Mouse (Mus musculus): ENCODE results near the gene Orai1. TPM values are rescaled to one million over a fixed set of nuclear protein-coding genes. Genes with fewer than 3 reads are reported as not detected.
A peak's percentile ranks its signal among the peaks of the same experiment; 100 is the strongest.
"Not testable (repeated sequence)": the region's sequence is repeated elsewhere in the genome, so short reads cannot be mapped to it uniquely, and the experiment has no call there.

The Orai1 gene
- 16.8 and 18.2 TPM in 2 replicates for total RNA-seq (2017)

DNA sequence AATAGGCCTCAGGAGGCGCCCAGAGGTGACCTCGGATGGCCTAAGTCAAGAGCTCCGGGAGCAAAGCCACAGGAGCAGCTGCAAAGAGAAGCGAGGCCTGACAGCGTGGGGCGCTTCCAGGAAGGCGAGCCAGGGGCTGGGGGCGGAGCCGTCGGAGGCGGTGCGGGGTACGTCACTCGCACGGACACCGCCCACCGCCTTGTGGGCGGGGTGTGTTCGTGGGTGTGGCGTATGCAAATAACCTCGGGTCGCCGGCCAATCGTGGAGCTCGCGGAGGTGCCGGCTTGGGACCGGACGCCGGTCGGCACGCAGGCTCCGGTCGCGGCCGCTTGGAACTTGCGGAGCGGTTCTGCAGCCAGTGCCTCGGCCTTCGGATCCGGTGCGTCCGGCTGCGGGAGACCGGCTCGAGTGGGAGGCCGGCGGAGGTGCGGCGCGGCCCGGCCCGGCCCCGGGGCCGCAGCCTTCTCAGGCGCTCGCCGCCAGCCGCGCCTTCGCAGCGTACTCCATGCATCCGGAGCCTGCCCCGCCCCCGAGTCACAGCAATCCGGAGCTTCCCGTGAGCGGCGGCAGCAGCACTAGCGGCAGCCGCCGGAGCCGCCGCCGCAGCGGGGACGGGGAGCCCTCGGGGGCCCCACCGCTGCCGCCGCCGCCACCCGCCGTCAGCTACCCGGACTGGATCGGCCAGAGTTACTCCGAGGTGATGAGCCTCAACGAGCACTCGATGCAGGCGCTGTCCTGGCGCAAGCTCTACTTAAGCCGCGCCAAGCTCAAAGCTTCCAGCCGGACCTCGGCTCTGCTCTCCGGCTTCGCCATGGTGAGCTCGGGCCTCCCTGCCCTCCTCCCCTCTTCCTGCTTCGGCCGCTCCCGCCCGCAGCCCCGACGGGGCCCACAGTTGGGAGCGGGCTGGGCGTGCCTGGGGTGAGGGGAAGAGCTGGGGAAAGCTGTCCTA lies at the start of gene Orai1:
Gene Orai1, plus strand, starts transcription at position 322 of the 949 bp plus-strand sequence.
- peak; percentile 88 for ATAC-seq (replicated peaks in 1 of 2; ENCODE audit: insufficient read depth in 1 of 2, low FRiP score in 2 of 2, low TSS enrichment in 1 of 2, low read depth in 1 of 2, poor library complexity in 2 of 2, severe bottlenecking in 2 of 2)

DNA sequence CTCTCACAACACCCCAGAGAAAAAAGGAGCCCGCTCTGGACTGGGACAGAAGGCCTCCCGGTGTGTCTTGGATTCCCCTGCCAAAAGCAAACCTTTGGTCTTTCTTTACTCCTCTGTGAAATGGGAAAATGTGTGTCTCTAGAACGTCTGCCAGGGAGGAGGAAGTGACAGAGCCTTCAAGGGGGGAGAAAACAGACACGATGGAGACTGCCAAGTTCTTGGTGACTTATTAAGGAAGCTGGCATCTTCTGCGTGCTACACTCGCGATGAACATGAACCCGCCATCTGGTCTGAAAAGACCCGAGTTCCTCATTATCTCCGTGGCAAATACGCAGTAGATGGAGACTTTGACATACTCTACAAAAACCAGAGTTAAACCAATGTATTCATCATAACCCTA lies 49.4 kb upstream of the Orai1 start:
- peak in 1 of 2 experiments; percentile 54; a peak in 3 of 4 replicates for ATAC-seq (replicated peaks in 1 of 2; ENCODE audit: insufficient read depth in 1 of 2, low FRiP score in 2 of 2, low TSS enrichment in 1 of 2, low read depth in 1 of 2, poor library complexity in 2 of 2, severe bottlenecking in 2 of 2)

DNA sequence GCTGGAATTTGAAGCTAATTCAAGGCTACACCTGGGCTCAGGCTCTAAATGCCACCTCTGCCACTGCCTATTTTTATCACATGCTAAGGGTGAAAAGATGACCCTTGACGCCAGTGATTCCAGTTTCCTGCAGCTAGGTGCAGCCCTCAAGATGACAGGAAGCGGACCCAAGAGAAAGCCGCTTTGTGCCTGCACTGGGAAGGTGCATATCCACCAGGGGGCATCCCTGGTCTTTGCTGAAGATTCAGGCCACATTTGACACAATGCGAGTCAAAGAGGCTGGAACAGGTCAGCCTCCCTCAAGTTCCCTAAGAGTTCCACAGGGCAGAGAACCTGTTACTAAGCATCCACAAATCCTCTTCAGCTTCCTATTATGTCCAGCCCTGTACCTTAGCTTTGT lies 46.6 kb upstream of the Orai1 start:
- peak; percentile 54 to 63; a peak in 3 of 4 replicates for ATAC-seq (replicated peaks in 1 of 2; ENCODE audit: insufficient read depth in 1 of 2, low FRiP score in 2 of 2, low TSS enrichment in 1 of 2, low read depth in 1 of 2, poor library complexity in 2 of 2, severe bottlenecking in 2 of 2)

DNA sequence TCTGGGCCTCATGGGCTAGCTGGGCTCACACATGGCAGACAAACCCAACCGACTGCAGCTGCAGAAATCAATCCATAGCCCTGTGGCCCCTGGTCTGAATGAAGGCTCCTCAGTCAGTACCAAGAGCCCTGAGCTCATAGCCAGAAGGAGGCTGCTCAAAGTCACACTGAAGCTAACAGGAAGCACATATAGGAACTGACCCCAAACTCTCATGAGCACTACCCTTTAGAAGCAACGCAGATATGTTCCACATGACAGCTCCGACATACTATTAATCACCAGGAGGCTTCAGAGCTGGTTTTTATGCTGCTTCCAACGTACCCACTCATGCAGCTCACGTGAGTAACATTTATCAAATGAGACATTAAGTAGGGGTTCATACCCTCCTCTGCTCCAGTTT lies 44.8 kb upstream of the Orai1 start:
- no peak for ATAC-seq (replicated peaks in 1 of 2; ENCODE audit: insufficient read depth in 1 of 2, low FRiP score in 2 of 2, low TSS enrichment in 1 of 2, low read depth in 1 of 2, poor library complexity in 2 of 2, severe bottlenecking in 2 of 2)

DNA sequence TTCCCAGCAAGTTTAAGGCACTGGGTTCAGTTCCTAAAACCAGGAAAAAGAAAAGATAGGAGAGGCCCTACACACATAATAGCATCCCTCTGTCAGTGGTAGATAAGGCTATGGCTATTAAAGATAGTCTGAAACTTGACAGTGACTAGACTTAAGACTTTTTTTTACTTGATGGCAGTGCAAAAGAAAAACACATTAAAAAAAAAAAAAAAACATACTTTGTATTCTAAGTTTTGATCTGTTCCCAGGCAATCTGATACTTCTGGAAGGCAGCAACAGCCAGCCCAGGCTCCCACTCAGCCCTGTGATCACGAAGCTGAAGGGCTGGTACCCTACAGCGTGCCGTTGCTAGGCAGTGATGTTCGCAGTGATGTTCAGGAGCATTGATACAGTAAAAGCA lies 43.4 kb upstream of the Orai1 start:
- no peak for ATAC-seq (replicated peaks in 1 of 2; ENCODE audit: insufficient read depth in 1 of 2, low FRiP score in 2 of 2, low TSS enrichment in 1 of 2, low read depth in 1 of 2, poor library complexity in 2 of 2, severe bottlenecking in 2 of 2)

DNA sequence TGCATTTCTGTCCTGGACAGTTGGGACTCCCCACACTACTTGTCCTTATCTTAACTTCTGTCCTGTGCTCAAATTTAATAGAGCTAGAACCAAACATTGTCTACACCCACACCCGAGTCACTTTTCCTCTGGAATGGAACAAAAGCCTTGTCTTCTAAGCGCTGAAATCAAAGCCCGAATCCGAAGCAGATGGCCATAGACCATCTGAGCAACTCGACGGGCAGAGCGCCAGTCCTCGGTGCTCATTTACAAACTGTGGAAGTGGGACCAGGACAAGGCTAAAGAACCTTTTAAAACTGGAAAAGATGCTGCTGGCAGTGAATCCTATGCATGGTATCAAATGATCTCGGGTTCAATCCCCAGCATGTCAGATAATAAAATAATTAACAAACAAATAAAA lies 42.8 kb upstream of the Orai1 start:
- ATAC-seq (replicated peaks in 1 of 2; ENCODE audit: insufficient read depth in 1 of 2, low FRiP score in 2 of 2, low TSS enrichment in 1 of 2, low read depth in 1 of 2, poor library complexity in 2 of 2, severe bottlenecking in 2 of 2) = no peak

DNA sequence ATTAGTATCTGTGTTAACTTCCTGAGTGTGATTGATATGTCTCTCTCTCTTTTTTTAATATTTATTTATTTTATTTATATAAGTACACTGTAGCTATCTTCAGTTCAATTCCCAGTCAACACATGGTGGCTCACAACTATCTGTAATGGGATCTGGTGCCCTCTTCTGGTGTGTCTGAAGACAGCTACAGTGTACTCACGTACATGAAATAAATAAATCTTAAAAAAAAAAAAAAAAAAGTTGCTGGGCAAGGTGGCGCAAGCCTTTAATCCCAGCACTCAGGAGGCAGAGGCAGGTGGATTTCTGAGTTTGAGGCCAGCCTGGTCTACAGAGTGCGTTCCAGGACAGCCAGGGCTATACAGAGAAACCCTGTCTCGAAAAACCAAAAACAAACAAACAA lies 40.2 kb upstream of the Orai1 start:
- ATAC-seq (replicated peaks in 1 of 2; ENCODE audit: insufficient read depth in 1 of 2, low FRiP score in 2 of 2, low TSS enrichment in 1 of 2, low read depth in 1 of 2, poor library complexity in 2 of 2, severe bottlenecking in 2 of 2) = not testable (repeated sequence)

DNA sequence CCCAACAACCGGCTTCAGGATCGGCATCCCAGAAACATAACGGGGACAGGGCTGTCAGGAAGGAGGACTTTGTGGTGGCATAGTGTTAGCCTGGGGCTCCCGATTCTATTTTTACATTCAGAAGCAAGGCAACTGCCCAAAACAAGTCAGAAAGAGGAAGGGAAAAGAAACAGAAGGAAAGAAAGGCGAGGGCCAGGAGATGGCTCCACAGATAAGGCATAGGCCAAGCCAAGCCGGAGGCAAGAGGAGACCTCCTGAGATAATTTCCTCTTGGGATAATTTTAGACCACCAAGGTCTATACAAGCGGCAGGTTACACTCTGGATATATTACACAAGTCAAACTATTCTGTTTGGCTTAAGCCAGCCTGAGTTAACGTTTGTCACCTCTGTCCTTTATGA lies 35.9 kb upstream of the Orai1 start:
- peak; percentile 36 to 42; a peak in 2 of 4 replicates for ATAC-seq (replicated peaks in 1 of 2; ENCODE audit: insufficient read depth in 1 of 2, low FRiP score in 2 of 2, low TSS enrichment in 1 of 2, low read depth in 1 of 2, poor library complexity in 2 of 2, severe bottlenecking in 2 of 2)

DNA sequence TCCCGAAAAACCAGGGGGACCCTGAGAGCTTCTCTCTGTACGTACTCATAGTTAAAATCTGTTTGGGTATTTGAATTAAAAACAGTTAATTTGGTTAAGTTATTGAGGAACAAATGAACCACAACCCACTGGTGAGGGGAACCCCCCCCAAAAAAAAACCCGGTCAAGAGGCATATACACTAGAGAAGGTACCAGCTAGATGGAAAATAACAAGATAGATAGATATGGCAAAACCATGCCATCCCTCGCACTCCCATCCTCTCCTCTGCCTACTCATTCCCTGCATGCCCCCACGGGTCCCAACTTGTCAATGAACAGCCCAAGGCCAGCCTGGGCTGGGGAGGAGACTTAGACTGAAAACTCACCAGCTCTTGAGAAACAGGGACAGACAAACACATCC lies 30.4 kb upstream of the Orai1 start:
- no peak for ATAC-seq (replicated peaks in 1 of 2; ENCODE audit: insufficient read depth in 1 of 2, low FRiP score in 2 of 2, low TSS enrichment in 1 of 2, low read depth in 1 of 2, poor library complexity in 2 of 2, severe bottlenecking in 2 of 2)

DNA sequence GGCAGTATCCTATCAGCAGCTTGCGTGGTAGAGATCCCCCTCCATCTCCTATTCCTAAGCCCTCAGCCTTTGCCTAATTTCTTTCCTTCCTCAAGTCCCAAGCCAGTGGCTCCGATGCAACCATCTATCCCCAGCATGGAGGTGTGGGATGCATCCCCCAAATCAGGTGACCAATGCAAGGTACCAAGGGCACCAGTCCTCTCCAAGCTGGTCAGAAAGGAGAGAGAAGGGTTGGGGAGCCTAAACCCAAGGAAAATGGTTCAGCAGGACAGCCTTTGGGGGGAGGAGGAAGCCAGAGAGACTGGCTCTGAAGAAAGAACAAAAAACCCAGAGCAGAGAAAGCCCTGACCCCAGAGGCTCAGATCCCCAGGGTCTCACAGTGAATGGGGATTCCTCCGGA lies 29.6 kb upstream of the Orai1 start:
- no peak for ATAC-seq (replicated peaks in 1 of 2; ENCODE audit: insufficient read depth in 1 of 2, low FRiP score in 2 of 2, low TSS enrichment in 1 of 2, low read depth in 1 of 2, poor library complexity in 2 of 2, severe bottlenecking in 2 of 2)

DNA sequence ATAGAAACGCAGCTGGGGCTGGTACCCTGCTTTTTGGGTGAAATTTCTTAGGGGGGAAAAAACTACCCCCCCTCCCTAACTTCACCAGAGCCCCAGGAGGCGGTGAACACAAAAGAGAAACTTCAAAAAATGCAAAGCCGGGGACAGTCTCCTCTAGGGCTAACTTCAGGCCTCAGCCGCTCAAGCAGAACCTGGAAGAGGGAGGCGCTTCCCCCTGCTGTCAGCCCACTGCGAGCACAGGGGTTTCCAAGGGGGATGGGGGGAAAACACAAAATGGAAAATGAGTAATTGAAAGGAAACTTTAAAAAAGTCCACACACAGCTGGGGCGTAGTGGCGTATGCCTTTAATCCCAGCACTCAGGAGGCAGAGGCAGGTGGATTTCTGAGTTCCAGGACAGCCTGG lies 28.8 kb upstream of the Orai1 start:
- no peak for ATAC-seq (replicated peaks in 1 of 2; ENCODE audit: insufficient read depth in 1 of 2, low FRiP score in 2 of 2, low TSS enrichment in 1 of 2, low read depth in 1 of 2, poor library complexity in 2 of 2, severe bottlenecking in 2 of 2)

DNA sequence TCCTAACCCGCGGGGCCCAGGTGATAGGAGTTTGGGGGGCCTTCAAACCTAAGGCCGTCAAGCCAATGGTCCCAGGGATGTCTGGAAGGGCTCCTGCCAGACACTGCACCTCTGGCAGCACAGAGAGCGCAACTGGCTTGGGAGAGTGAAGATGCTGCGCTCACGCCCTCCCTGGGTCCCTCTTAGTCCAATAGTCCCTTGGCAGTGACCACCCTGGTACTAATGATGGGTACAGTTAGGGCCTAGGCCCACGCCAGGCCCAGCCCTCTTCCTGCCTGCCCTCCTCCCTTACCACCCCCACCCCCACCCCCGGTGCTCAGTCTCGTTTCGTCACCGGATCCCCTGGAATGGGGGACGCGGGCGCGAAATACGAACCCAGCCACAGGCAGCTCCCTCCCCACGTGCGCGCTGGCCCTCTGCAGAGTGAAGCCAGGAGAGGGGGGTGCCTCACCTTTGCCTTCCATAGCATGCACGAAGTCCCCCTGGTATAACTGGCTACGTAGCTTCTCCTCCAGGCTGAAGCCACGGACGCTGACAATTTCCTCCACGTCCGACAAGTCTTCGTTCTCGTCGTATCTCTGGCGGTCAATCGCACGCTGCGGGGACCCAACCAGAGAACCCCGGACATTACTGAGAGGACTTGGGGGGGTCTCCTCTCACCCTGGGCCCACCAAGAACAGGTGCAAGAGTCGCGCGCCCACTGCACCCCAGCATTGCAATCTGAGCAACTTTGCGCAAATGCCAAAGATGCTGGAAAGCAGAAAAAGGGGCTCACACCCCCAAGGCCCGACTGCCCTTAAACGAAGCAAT lies 27.5 kb upstream of the Orai1 start:
- 0 out of 4 replicates have a peak, but pooled peaks of 1 of the 2 experiments have one; percentile 9 for ATAC-seq (replicated peaks in 1 of 2; ENCODE audit: insufficient read depth in 1 of 2, low FRiP score in 2 of 2, low TSS enrichment in 1 of 2, low read depth in 1 of 2, poor library complexity in 2 of 2, severe bottlenecking in 2 of 2)

DNA sequence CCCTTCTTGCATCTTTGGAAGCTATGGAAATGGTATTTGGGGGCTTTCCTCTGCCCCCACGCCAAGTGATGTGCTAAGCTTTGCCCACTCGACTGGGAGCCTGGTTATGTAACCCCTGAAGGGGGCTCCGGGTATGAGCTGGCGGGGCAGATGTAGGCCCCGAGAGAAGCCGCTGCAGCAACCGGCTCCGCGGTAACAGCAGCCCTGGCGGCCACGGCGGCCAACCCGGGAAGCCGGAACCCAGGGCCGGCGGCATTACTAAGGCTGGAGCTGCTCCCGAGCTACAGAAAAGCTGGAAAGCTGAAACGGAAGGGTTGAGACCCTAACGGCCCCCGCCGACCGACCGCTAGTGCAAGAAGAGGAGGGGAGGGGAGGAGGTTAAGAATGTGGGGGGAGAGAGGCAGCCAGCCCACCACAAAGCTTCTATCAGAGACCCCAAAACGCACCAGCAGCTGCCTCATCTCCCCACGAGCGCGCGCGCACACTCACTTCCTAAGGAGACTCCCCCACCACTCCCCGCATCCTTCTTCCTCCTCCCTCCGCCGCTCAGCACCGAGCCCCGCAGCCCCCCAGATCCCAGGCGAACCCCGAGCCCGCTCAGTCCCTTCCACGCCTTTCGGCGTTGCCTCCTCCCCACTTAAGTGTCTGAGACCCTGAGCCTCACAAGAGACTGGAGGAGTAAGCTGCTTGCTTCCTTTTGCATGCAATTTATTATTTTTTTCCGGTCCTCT lies 26.7 kb upstream of the Orai1 start:
- ATAC-seq (replicated peaks in 1 of 2; ENCODE audit: insufficient read depth in 1 of 2, low FRiP score in 2 of 2, low TSS enrichment in 1 of 2, low read depth in 1 of 2, poor library complexity in 2 of 2, severe bottlenecking in 2 of 2) = peak; percentile 29 to 40; a peak in 2 of 4 replicates

DNA sequence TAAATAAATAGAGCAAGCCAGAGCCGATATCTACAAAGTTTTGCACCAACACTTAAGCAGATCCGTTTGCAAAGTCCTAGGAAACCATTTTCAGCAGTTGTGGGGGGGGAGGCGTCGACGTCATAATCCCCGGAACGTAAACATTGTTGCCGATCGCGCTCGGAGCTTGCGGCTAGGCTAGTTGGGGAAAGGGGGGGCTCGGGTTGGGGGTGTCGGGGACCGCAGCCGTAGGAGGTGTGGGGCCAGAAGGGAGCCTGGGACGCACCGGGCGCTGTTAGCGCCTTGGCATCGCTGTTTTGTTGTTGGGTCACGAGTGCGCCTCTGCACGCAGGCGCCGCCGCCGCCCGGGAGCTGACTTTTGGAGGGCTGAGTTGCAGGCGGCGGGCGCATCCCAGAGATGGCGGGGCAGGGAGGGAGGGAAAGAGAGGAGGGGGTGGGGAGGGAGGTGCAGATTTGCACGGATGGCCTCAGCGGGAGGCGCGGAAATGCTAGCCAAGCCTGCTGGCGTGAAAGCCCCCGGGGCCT lies 25.8 kb upstream of the Orai1 start:
- ATAC-seq (replicated peaks in 1 of 2; ENCODE audit: insufficient read depth in 1 of 2, low FRiP score in 2 of 2, low TSS enrichment in 1 of 2, low read depth in 1 of 2, poor library complexity in 2 of 2, severe bottlenecking in 2 of 2) = peak; percentile 29 to 64; a peak in 3 of 4 replicates

DNA sequence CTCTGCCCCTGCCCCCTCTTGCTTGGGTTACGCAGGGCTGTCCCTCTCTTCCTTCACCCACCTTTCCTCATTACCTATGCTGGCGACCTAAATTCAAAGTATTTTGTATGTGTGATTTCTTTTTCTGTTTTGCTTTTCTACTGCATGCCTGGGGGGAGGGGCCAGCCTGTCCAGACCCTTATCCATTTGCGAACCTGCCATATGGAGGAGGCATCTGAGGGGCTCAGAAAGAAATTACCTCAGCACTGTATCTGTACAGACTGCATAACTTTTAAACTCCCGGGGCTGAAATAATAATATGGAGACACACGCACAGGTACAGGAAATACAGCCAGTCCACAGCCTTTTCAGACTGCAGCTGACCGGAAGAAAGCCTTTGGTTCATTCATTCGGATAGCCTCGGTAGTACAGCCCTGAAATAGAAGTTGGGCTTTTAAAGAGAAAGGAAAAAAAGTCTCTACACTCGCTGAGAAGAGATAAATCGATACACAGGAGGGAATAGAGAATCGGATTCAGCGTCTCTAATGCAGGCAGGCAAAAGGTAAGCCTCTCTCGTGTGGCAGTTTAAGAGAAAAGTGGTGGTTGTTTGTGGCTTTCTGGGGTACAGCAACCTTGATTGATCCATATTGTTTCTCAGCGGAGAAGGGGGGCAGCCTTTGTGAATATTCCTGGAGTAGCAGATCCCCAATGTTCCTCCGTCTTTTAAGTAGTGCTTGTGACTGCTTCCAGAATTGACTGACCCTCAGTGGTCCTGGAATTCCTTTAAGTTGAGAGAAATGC lies 25.1 kb upstream of the Orai1 start, which contains the start of gene Kdm2b:
Gene Kdm2b, minus strand, starts transcription at position 273 of the 780 bp plus-strand sequence.
- no peak for ATAC-seq (replicated peaks in 1 of 2; ENCODE audit: insufficient read depth in 1 of 2, low FRiP score in 2 of 2, low TSS enrichment in 1 of 2, low read depth in 1 of 2, poor library complexity in 2 of 2, severe bottlenecking in 2 of 2)

DNA sequence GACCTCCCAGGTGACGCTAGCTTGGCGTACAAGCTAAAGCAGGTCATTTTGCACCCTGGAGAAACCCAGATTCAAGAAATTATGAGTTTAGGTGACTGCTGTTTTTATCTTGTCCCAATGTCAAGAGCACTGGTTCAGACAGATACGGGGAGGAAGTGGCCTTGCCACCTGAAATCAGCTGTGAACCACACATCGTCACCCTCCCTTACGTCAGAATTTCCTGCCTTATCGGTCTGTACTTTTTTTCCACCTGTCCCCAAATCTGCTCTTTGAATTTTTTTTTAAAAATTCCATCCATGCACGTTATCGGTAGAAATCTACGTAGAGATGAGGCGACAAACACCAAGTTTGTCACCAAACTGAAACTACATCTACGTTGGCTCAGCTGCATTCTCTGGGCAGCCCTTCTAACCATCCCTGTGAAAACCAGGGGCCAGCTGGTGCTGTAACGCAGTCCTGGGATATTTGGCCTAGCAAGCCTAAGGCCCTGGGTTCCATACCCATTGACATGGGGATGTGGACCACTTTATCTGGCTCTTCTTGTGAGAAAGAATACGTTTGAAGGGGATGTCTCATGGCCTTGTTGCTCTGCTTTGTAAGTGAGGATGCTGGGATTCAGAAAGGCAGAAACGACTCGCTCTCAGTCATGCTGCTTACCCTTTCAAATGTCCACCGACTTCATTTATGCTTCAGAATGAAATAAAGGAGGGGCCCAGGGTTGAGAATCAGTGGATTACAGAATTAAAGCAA lies 24.3 kb upstream of the Orai1 start:
- no peak for ATAC-seq (replicated peaks in 1 of 2; ENCODE audit: insufficient read depth in 1 of 2, low FRiP score in 2 of 2, low TSS enrichment in 1 of 2, low read depth in 1 of 2, poor library complexity in 2 of 2, severe bottlenecking in 2 of 2)
